Mouse (Mus musculus): Measurements from ENCODE around the gene Tacc2. TPM values are rescaled to one million over a fixed set of nuclear protein-coding genes. Genes with fewer than 3 reads are reported as not detected.

Tacc2 gene
- polyA plus RNA-seq, 1 experiment from 2014 or later: 47.4 TPM

DNA sequence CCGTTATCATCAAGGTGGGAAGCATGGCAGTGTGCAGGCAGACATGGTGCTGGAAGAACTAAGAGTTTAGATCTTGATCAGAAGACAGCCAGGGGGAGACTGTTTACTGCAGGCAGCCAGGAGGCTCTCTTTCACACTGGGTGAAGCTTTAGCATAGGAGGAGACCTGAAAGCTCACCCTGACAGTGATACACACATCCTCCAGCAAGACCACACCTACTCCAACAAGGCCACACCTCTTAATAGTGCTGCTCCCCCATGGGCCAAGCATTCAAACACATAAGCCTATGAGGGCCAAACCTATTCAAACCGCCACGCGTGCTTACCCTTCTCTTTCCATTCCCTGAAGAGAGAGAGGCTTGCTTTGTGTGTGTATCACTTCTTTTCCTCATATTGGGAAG is 14.0 kb upstream of the Tacc2 start:
- no peaks in the 10 kb centered on the region for H3K36me3 ChIP-seq (ENCODE audit: control insufficient read depth, insufficient read depth, low read length)
- WGBS: 82% methylated on average over 4 of the region's 4 CpGs
- no peak for DNase-seq (ENCODE audit: low spot score)

GRCm38 (mm10) chr7:130563880-130564279 is 13.4 kb upstream of the Tacc2 start:
- Histone ChIP-seq H3K9me3 (ENCODE audit: control insufficient read depth, low read length) (no peaks in the 10 kb centered on the region), H3K36me3 (ENCODE audit: control insufficient read depth, insufficient read depth, low read length) (no peaks in the 10 kb centered on the region), H3K9ac (ENCODE audit: low read length) (no peak overlapping the region), H3K4me2 (ENCODE audit: low read depth, low read length, severe bottlenecking) (no peak overlapping the region), H3K27me3 (ENCODE audit: control insufficient read depth, insufficient read depth, low read length) (no peaks in the 10 kb centered on the region), H3K4me1 (replicated peaks; ENCODE audit: control insufficient read depth, insufficient read depth, low read length) (no peaks in the 10 kb centered on the region), H3K4me3 (ENCODE audit: low read depth, low read length) (no peak overlapping the region), H3K27ac (ENCODE audit: low read depth, low read length) (no peak overlapping the region)
- DNase-seq (ENCODE audit: low spot score) (no peak), ATAC-seq (replicated peaks; ENCODE audit: low FRiP score) (no peak)
- WGBS: 62% methylated on average over 4 of the region's 4 CpGs

More for the DNA sequence above, 14.0 kb upstream of the Tacc2 start:
- Histone ChIP-seq H3K27ac (ENCODE audit: low read depth, low read length) (no peak overlapping the region), H3K27me3 (ENCODE audit: control insufficient read depth, insufficient read depth, low read length) (no peaks in the 10 kb centered on the region), H3K9ac (ENCODE audit: low read length) (no peak overlapping the region), H3K9me3 (ENCODE audit: control insufficient read depth, low read length) (no peaks in the 10 kb centered on the region), H3K4me2 (ENCODE audit: low read depth, low read length, severe bottlenecking) (no peak overlapping the region), H3K4me1 (replicated peaks; ENCODE audit: control insufficient read depth, insufficient read depth, low read length) (no peaks in the 10 kb centered on the region), H3K4me3 (ENCODE audit: low read depth, low read length) (no peak overlapping the region)
- no peak for ATAC-seq (replicated peaks; ENCODE audit: low FRiP score)

GRCm38 (mm10) chr7:130564596-130564995 is 12.6 kb upstream of the Tacc2 start:
- H3K4me3 ChIP-seq (ENCODE audit: low read depth, low read length): no peak overlapping the region
- no peaks in the 10 kb centered on the region for H3K36me3 ChIP-seq (ENCODE audit: control insufficient read depth, insufficient read depth, low read length)
- WGBS: 76% methylated on average over 3 of the region's 3 CpGs
- H3K27me3 ChIP-seq (ENCODE audit: control insufficient read depth, insufficient read depth, low read length): no peaks in the 10 kb centered on the region
- no peak overlapping the region for H3K4me2 ChIP-seq (ENCODE audit: low read depth, low read length, severe bottlenecking)
- no peak for DNase-seq (ENCODE audit: low spot score)
- H3K4me1 ChIP-seq (replicated peaks; ENCODE audit: control insufficient read depth, insufficient read depth, low read length): no peaks in the 10 kb centered on the region
- no peak overlapping the region for H3K9ac ChIP-seq (ENCODE audit: low read length)
- H3K9me3 ChIP-seq (ENCODE audit: control insufficient read depth, low read length): no peaks in the 10 kb centered on the region
- ATAC-seq (replicated peaks; ENCODE audit: low FRiP score): no peak
- no peak overlapping the region for H3K27ac ChIP-seq (ENCODE audit: low read depth, low read length)

DNA sequence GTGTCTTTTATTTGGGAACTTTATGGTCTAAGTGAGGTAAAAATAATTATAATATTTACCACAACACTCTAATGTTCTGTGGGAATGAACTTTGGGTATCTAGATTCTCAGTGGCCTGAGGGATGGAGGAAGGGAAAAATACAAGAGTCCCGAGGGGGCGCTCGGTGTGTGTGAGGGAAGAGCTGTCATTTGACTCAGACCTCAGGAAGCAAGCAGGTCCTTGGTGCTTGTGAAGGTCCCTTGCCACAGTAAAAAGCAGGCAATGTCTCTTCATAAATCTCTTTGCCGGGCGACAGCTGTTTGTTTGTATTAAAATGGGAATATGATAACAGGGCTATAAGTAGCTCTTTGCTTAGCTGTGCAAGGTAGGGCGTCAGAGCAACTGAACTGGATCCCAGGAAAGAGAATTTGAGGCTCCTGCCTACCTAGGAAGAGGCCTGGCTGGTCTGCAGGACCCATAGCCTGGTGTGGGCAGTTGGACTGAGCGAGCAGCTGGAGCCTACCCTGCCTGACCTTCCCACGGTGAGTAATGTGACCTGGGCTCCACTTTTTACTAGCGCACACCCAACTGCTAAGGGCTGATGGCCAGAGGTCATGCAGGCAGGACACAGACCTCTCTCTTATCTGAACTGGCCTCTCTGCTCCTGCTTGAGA is 8.3 kb upstream of the Tacc2 start:
- DNase-seq (ENCODE audit: low spot score): peak; percentile 41
- no peak overlapping the region for H3K27ac ChIP-seq (ENCODE audit: low read depth, low read length)
- H3K9me3 ChIP-seq (ENCODE audit: control insufficient read depth, low read length): no peaks in the 10 kb centered on the region
- H3K36me3 ChIP-seq (ENCODE audit: control insufficient read depth, insufficient read depth, low read length): no peaks in the 10 kb centered on the region
- no peak overlapping the region for H3K9ac ChIP-seq (ENCODE audit: low read length)
- 82% methylated on average over 9 of the region's 9 CpGs for WGBS
- ATAC-seq (replicated peaks; ENCODE audit: low FRiP score): no peak
- H3K27me3 ChIP-seq (ENCODE audit: control insufficient read depth, insufficient read depth, low read length): no peaks in the 10 kb centered on the region
- no peaks in the 10 kb centered on the region for H3K4me1 ChIP-seq (replicated peaks; ENCODE audit: control insufficient read depth, insufficient read depth, low read length)
- H3K4me2 ChIP-seq (ENCODE audit: low read depth, low read length, severe bottlenecking): no peak overlapping the region
- H3K4me3 ChIP-seq (ENCODE audit: low read depth, low read length): no peak overlapping the region

- Histone ChIP-seq H3K36me3 (ENCODE audit: control insufficient read depth, insufficient read depth, low read length) (no peaks in the 10 kb centered on the region), H3K4me1 (replicated peaks; ENCODE audit: control insufficient read depth, insufficient read depth, low read length) (peaks cover 3% of the 10 kb centered on the region; the same call in 1 of the 2 replicates), H3K4me3 (ENCODE audit: low read depth, low read length) (no peak overlapping the region), H3K27ac (ENCODE audit: low read depth, low read length) (no peak overlapping the region), H3K4me2 (ENCODE audit: low read depth, low read length, severe bottlenecking) (no peak overlapping the region), H3K27me3 (ENCODE audit: control insufficient read depth, insufficient read depth, low read length) (no peaks in the 10 kb centered on the region), H3K9me3 (ENCODE audit: control insufficient read depth, low read length) (no peaks in the 10 kb centered on the region), H3K9ac (ENCODE audit: low read length) (no peak overlapping the region)
- WGBS: 42% methylated on average over 7 of the region's 7 CpGs
- peak; percentile 33 for DNase-seq (ENCODE audit: low spot score)
- ATAC-seq (replicated peaks; ENCODE audit: low FRiP score): no peak
Measured at GRCm38 (mm10) chr7:130570472-130570871, 6.8 kb upstream of the Tacc2 start.

- Histone ChIP-seq H3K4me3 (ENCODE audit: low read depth, low read length) (no peak within 1 kb of the TSS), H3K9ac (ENCODE audit: low read length) (no peak within 1 kb of the TSS), H3K36me3 (ENCODE audit: control insufficient read depth, insufficient read depth, low read length) (no peaks in the 10 kb centered on the region), H3K9me3 (ENCODE audit: control insufficient read depth, low read length) (no peaks in the 10 kb centered on the region), H3K4me1 (replicated peaks; ENCODE audit: control insufficient read depth, insufficient read depth, low read length) (peaks cover 3% of the 10 kb centered on the region; the same call in 1 of the 2 replicates), H3K27me3 (ENCODE audit: control insufficient read depth, insufficient read depth, low read length) (no peaks in the 10 kb centered on the region), H3K4me2 (ENCODE audit: low read depth, low read length, severe bottlenecking) (no peak within 1 kb of the TSS), H3K27ac (ENCODE audit: low read depth, low read length) (no peak within 1 kb of the TSS)
- DNase-seq (ENCODE audit: low spot score): no peak
- 91% methylated on average over 8 of the region's 11 CpGs for WGBS
- ATAC-seq (replicated peaks; ENCODE audit: low FRiP score): no peak
Measured at GRCm38 (mm10) chr7:130572821-130573220, 4.4 kb upstream of the Tacc2 start, which contains the start of gene Nsmce4a. Nsmce4a (minus strand) TSS chr7:130573118.

- Histone ChIP-seq H3K36me3 (ENCODE audit: control insufficient read depth, insufficient read depth, low read length) (no peaks in the 10 kb centered on the region), H3K9me3 (ENCODE audit: control insufficient read depth, low read length) (no peaks in the 10 kb centered on the region), H3K27me3 (ENCODE audit: control insufficient read depth, insufficient read depth, low read length) (no peaks in the 10 kb centered on the region), H3K4me1 (replicated peaks; ENCODE audit: control insufficient read depth, insufficient read depth, low read length) (peaks cover 3% of the 10 kb centered on the region; the same call in 1 of the 2 replicates), H3K9ac (ENCODE audit: low read length) (no peak overlapping the region), H3K27ac (ENCODE audit: low read depth, low read length) (no peak overlapping the region), H3K4me3 (ENCODE audit: low read depth, low read length) (no peak overlapping the region), H3K4me2 (ENCODE audit: low read depth, low read length, severe bottlenecking) (no peak overlapping the region)
- DNase-seq (ENCODE audit: low spot score) (no peak), ATAC-seq (replicated peaks; ENCODE audit: low FRiP score) (no peak)
- 92% methylated on average over 10 of the region's 10 CpGs for WGBS
Measured at GRCm38 (mm10) chr7:130573746-130574145, 3.5 kb upstream of the Tacc2 start.

GRCm38 (mm10) chr7:130574211-130574991 is 2.8 kb upstream of the Tacc2 start:
- 62% methylated on average over 13 of the region's 13 CpGs for WGBS
- ATAC-seq (replicated peaks; ENCODE audit: low FRiP score) (no peak), DNase-seq (ENCODE audit: low spot score) (no peak)
- Histone ChIP-seq H3K4me2 (ENCODE audit: low read depth, low read length, severe bottlenecking) (no peak overlapping the region), H3K36me3 (ENCODE audit: control insufficient read depth, insufficient read depth, low read length) (no peaks in the 10 kb centered on the region), H3K27me3 (ENCODE audit: control insufficient read depth, insufficient read depth, low read length) (no peaks in the 10 kb centered on the region), H3K27ac (ENCODE audit: low read depth, low read length) (no peak overlapping the region), H3K4me1 (replicated peaks; ENCODE audit: control insufficient read depth, insufficient read depth, low read length) (peaks cover 3% of the 10 kb centered on the region; the same call in 1 of the 2 replicates), H3K9me3 (ENCODE audit: control insufficient read depth, low read length) (no peaks in the 10 kb centered on the region), H3K4me3 (ENCODE audit: low read depth, low read length) (no peak overlapping the region), H3K9ac (ENCODE audit: low read length) (no peak overlapping the region)
